Mouse (Mus musculus) heart, postnatal 0 days (tissue): ENCODE measurements at regions not wholly inside any gene's neighbourhood (a gene's known extent, or its start where the extent isn't known, plus 50 kb on each side); places are given as distances from the start of the nearest gene placed in this dataset.

Experiments used
- CTCF ChIP-seq: IDR thresholded peaks from 2 replicates; pipeline ENCODE4 v1.5.1; 2016; ENCODE audit warnings: antibody characterized with exemption, control low read depth, low read depth
- EP300 ChIP-seq: IDR thresholded peaks from 2 replicates; pipeline ENCODE4 v1.6.1; 2016; ENCODE audit warnings: antibody characterized with exemption, low read depth

DNA sequence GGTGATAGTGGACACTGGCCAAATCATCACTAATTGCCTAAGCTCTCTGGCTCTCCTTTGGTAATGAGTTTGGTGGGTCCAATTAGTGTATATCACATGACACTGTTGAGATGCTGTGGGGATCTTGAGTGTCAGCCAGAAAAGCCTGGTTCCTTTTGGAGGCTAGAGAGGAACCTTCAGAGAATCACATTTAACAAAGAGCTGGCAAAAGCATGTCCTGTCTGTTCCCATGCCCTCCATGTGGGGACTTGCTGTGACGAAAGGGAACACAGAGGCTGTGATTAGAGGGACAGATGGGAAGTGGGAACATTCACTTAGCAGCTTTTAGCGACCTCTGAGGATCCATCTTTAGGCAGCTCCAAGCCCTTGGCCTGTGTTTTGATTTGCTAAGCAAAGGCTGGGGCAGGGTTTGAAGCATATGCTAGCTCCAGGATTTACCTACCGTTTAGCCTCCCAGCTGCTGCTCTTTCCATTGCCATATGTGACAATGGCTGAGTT lies 407.4 kb upstream of the Lmcd1 start:
- TF ChIP-seq CTCF = no peak
- TF ChIP-seq EP300 = no peak
